ENCODE assay signal across 17 mouse cellular contexts in genomic region chr13:60672287-60672686, GRCm38 (mm10).
DNase-seq lines count a peak whose midpoint lies in the region; ATAC-seq and TF ChIP-seq lines count a peak whose summit lies in the region.
"Had no signal": no experiment of that assay in that cellular context is flagged by ENCODE, and none has a peak within 500 bp of the region (broad histone marks: within the 10 kb centered on the region; RNA-seq: fewer than 3 reads in every experiment).

No protein-coding gene starts in this region.

- 0 out of 2 replicates have a peak, but pooled peaks have one; percentile 51 for ATAC-seq in kidney, postnatal 0 days (replicated peaks; ENCODE audit: low FRiP score, low read depth)
- ATAC-seq in intestine, embryonic 15.5 days = peak; percentile 67
- peak; percentile 33; the same call in 1 of the 2 replicates for ATAC-seq in liver, postnatal 0 days

- intact Hi-C loops in left cerebral cortex, postnatal 36 days (cut with DNase I) = loop anchor here (10.0 kb wide), 1 partner anchor 197 kb away; no protein-coding TSS in a partner anchor

- H3K36me3 ChIP-seq in kidney, postnatal 0 days (ENCODE audit: insufficient read depth, low read length) = no peaks in the 10 kb centered on the region
- peaks cover 0 to 28% of the 10 kb centered on the region in 2 experiments; a peak in 2 of 4 replicates for H3K36me3 ChIP-seq in MEL (ENCODE audit: control insufficient read depth in 1 of 2, insufficient read depth in 2 of 2, low read length in 2 of 2)
- no peaks in the 10 kb centered on the region for H3K36me3 ChIP-seq in intestine, embryonic 15.5 days
- no peaks in the 10 kb centered on the region for H3K36me3 ChIP-seq in liver, postnatal 0 days (replicated peaks; ENCODE audit: insufficient read depth, low read length)
- H3K36me3 ChIP-seq: G1E; hindbrain, embryonic 12.5 days; neural tube, embryonic 12.5 days had no signal

- no peak overlapping the region for H3K9ac ChIP-seq in kidney, postnatal 0 days (ENCODE audit: low read depth, low read length)
- 0 out of 2 replicates have a peak overlapping the region, but pooled peaks have one; percentile 1 for H3K9ac ChIP-seq in MEL (ENCODE audit: control insufficient read depth, low read depth, low read length, poor library complexity, severe bottlenecking)
- no peak overlapping the region for H3K9ac ChIP-seq in intestine, embryonic 15.5 days
- H3K9ac ChIP-seq in liver, postnatal 0 days (replicated peaks) = no peak overlapping the region
- H3K9ac ChIP-seq: hindbrain, embryonic 12.5 days; neural tube, embryonic 12.5 days had no signal

- no peaks in the 10 kb centered on the region for H3K9me3 ChIP-seq in kidney, postnatal 0 days (replicated peaks; ENCODE audit: low read length)
- no peaks in the 10 kb centered on the region for H3K9me3 ChIP-seq in MEL (replicated peaks; ENCODE audit: insufficient read depth, low read length)
- no peaks in the 10 kb centered on the region for H3K9me3 ChIP-seq in intestine, embryonic 15.5 days
- H3K9me3 ChIP-seq in liver, postnatal 0 days (ENCODE audit: low read length) = no peaks in the 10 kb centered on the region
- H3K9me3 ChIP-seq: forebrain, embryonic 10.5 days; hindbrain, embryonic 12.5 days; neural tube, embryonic 12.5 days had no signal

- no peak overlapping the region for H3K4me2 ChIP-seq in kidney, postnatal 0 days (ENCODE audit: low read length)
- no peak overlapping the region for H3K4me2 ChIP-seq in intestine, embryonic 15.5 days (replicated peaks)
- H3K4me2 ChIP-seq in liver, postnatal 0 days (ENCODE audit: low read depth, low read length) = 0 out of 2 replicates have a peak overlapping the region, but pooled peaks have one; percentile 60
- H3K4me2 ChIP-seq: hindbrain, embryonic 12.5 days; neural tube, embryonic 12.5 days had no signal

- no peak for TF ChIP-seq CTCF in kidney, postnatal 0 days (IDR thresholded peaks at IDR 0.05; ENCODE audit: low read depth)
- TF ChIP-seq CTCF in MEL (IDR thresholded peaks at IDR 0.05 in 2 of 3, conservative IDR thresholded peaks at IDR 0.05 in 1 of 3; ENCODE audit: control insufficient read depth in 1 of 3, insufficient read depth in 1 of 3, low read depth in 2 of 3, low read length in 3 of 3, poor library complexity in 1 of 3, severe bottlenecking in 1 of 3) = no peak
- TF ChIP-seq CTCF in liver, postnatal 0 days (IDR thresholded peaks at IDR 0.05; ENCODE audit: low read depth) = no peak

- TF ChIP-seq RAD21 in MEL (IDR thresholded peaks at IDR 0.05; ENCODE audit: low read depth, low read length) = no peak

- no peak for TF ChIP-seq EP300 in MEL (IDR thresholded peaks at IDR 0.05; ENCODE audit: low read depth in 1 of 2, low read length in 2 of 2)
- no peak for TF ChIP-seq EP300 in liver, postnatal 0 days (IDR thresholded peaks at IDR 0.05; ENCODE audit: low read depth)

- H3K27me3 ChIP-seq in kidney, postnatal 0 days (ENCODE audit: insufficient read depth, low read length) = no peaks in the 10 kb centered on the region
- no peaks in the 10 kb centered on the region for H3K27me3 ChIP-seq in MEL (ENCODE audit: control insufficient read depth in 1 of 2, insufficient read depth in 2 of 2, low read length in 2 of 2)
- H3K27me3 ChIP-seq in intestine, embryonic 15.5 days (replicated peaks) = no peaks in the 10 kb centered on the region
- H3K27me3 ChIP-seq in liver, postnatal 0 days (ENCODE audit: insufficient read depth, low read length) = no peaks in the 10 kb centered on the region
- H3K27me3 ChIP-seq: hindbrain, embryonic 12.5 days; neural tube, embryonic 12.5 days had no signal

- H3K79me2 ChIP-seq in MEL (ENCODE audit: control insufficient read depth, insufficient read depth, low read length, poor library complexity) = no peaks in the 10 kb centered on the region

- no peak for DNase-seq in kidney, postnatal 0 days (ENCODE audit: low spot score)
- no peak for DNase-seq in kidney, postnatal 10 days
- DNase-seq in MEL (ENCODE audit: low read depth, low spot score) = no peak
- no peak for DNase-seq in liver, postnatal 0 days
- no peak for DNase-seq in retina, embryonic 14.5 days (ENCODE audit: low spot score)
- DNase-seq in left cerebral cortex, postnatal 36 days (ENCODE audit: low spot score in 2 of 2) = no peak
- DNase-seq in embryo, embryonic 9.5 days (ENCODE audit: extremely low spot score) = no peak
- DNase-seq: adrenal gland, adult 8-10 months; cerebellum, adult 8-10 months; gastrocnemius, postnatal 14 days; kidney, adult 11 months; left cerebral cortex, postnatal 4 days had no signal

- H3K27ac ChIP-seq in kidney, postnatal 0 days = peak overlapping the region; percentile 32; the same call in 1 of the 2 replicates
- H3K27ac ChIP-seq in MEL (ENCODE audit: control insufficient read depth, low read depth, low read length) = peak overlapping the region; percentile 89
- no peak overlapping the region for H3K27ac ChIP-seq in intestine, embryonic 15.5 days
- H3K27ac ChIP-seq in liver, postnatal 0 days (ENCODE audit: low read depth) = peak overlapping the region; percentile 69
- H3K27ac ChIP-seq: forebrain, embryonic 10.5 days; hindbrain, embryonic 12.5 days; neural tube, embryonic 12.5 days had no signal

- TF ChIP-seq POLR2A in MEL (IDR thresholded peaks at IDR 0.05; ENCODE audit: control insufficient read depth in 1 of 2, insufficient read depth in 1 of 2, low read depth in 1 of 2, low read length in 2 of 2, poor library complexity in 1 of 2) = no peak

- 45% methylated on average over 8 of the region's 8 CpGs for WGBS in kidney, postnatal 0 days
- WGBS in intestine, embryonic 15.5 days = 38% methylated on average over 8 of the region's 8 CpGs
- 47% methylated on average over 8 of the region's 8 CpGs for WGBS in liver, postnatal 0 days (ENCODE audit: insufficient replicate concordance)

- H3K4me3 ChIP-seq in kidney, postnatal 0 days (replicated peaks; ENCODE audit: low read depth, low read length) = no peak overlapping the region
- peak overlapping the region; percentile 28 to 38; a peak in 3 of 4 replicates for H3K4me3 ChIP-seq in MEL (ENCODE audit: control insufficient read depth in 1 of 2, insufficient read depth in 1 of 2, low read depth in 2 of 2, low read length in 2 of 2)
- no peak overlapping the region for H3K4me3 ChIP-seq in intestine, embryonic 15.5 days (replicated peaks)
- no peak overlapping the region for H3K4me3 ChIP-seq in liver, postnatal 0 days (ENCODE audit: low read depth, low read length)
- H3K4me3 ChIP-seq: forebrain, embryonic 10.5 days; hindbrain, embryonic 12.5 days; neural tube, embryonic 12.5 days had no signal

- H3K4me1 ChIP-seq in kidney, postnatal 0 days (replicated peaks; ENCODE audit: insufficient read depth, low read length) = peaks cover 33% of the 10 kb centered on the region; the same call in 1 of the 2 replicates
- peaks cover 24 to 43% of the 10 kb centered on the region in 2 experiments for H3K4me1 ChIP-seq in MEL (ENCODE audit: control insufficient read depth in 1 of 2, insufficient read depth in 2 of 2, low read length in 2 of 2)
- H3K4me1 ChIP-seq in intestine, embryonic 15.5 days (replicated peaks) = peaks cover 12% of the 10 kb centered on the region
- peaks cover 54% of the 10 kb centered on the region for H3K4me1 ChIP-seq in liver, postnatal 0 days (ENCODE audit: insufficient read depth)

TF ChIP-seq in MEL, 35 proteins besides CTCF, POLR2A, EP300 and RAD21:
- TF ChIP-seq CHD2 (IDR thresholded peaks at IDR 0.05; ENCODE audit: low read length) (no peak), USF2 (IDR thresholded peaks at IDR 0.05; ENCODE audit: borderline replicate concordance in 1 of 2, insufficient read depth in 1 of 2, low read depth in 1 of 2, low read length in 2 of 2) (no peak), GATA1 (IDR thresholded peaks at IDR 0.05; ENCODE audit: low read depth, low read length) (no peak), KAT2A (conservative IDR thresholded peaks at IDR 0.05; ENCODE audit: low read depth, low read length) (no peak), ELF1 (IDR thresholded peaks at IDR 0.05; ENCODE audit: low read depth, low read length) (no peak), MAZ (IDR thresholded peaks at IDR 0.05; ENCODE audit: low read depth, low read length) (no peak), ZKSCAN1 (IDR thresholded peaks at IDR 0.05; ENCODE audit: low read depth, low read length) (no peak), ZMIZ1 (IDR thresholded peaks at IDR 0.05; ENCODE audit: low read depth, low read length) (no peak), GABPA (IDR thresholded peaks at IDR 0.05; ENCODE audit: low read depth, low read length) (no peak), TBP (IDR thresholded peaks at IDR 0.05; ENCODE audit: low read depth, low read length) (no peak), CHD1 (IDR thresholded peaks at IDR 0.05; ENCODE audit: low read depth, low read length) (no peak), MXI1 (IDR thresholded peaks at IDR 0.05; ENCODE audit: low read depth, low read length) (no peak), MYB (IDR thresholded peaks at IDR 0.05; ENCODE audit: low read depth, low read length) (no peak)

Comparison
In these comparisons a context has a peak if more than half of its experiments do, and no peak if none do; other contexts are left out.
1. H3K4me3 ChIP-seq: peak in MEL (2 of 2); none in kidney, postnatal 0 days (single experiment), intestine, embryonic 15.5 days (single experiment) and liver, postnatal 0 days (single experiment).
2. Peak in every context shown above with its lines, with median percentiles within 50 percentile points of each other: ATAC-seq.